Mouse (Mus musculus): ENCODE data around the gene Dlk2.

DNA sequence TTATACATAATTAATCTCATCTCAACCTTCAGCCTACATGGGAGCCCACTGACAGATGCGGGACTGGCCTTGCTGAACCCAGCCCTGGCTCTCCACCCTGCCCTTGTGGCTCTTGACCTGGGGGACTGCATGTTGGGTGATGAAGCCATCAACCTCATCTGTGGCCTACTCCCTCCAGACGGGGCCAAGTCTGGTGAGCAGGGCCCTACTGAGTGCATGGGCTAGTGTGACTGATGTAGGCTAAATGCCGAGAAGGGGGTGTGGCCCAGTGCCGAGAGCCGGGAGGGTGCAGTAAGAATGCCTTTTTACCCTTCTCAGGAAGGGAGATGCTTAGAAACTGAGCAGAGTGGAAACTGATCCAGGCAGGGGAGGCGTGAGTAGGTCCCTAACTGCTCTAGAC, 42.1 kb upstream of the Dlk2 start:
- TF ChIP-seq GATA1 (IDR thresholded peaks at IDR 0.05; ENCODE audit: borderline replicate concordance, low read length), result no peak
- no peak for TF ChIP-seq CTCF (IDR thresholded peaks at IDR 0.05; ENCODE audit: low read depth, low read length)
- no peak for TF ChIP-seq GATA2 (IDR thresholded peaks at IDR 0.05; ENCODE audit: borderline replicate concordance, low read depth, low read length)
- TF ChIP-seq POLR2AphosphoS5 (IDR thresholded peaks at IDR 0.05; ENCODE audit: insufficient replicate concordance, low read depth, low read length), result no peak
- TF ChIP-seq TAL1 (conservative IDR thresholded peaks at IDR 0.05; ENCODE audit: low read depth, low read length), result no peak
